Mouse (Mus musculus) embryonic facial prominence, embryonic 12.5 days (tissue): ENCODE measurements around the gene Pde6g. TPM values are rescaled to one million over a fixed set of nuclear protein-coding genes. Genes with fewer than 3 reads are reported as not detected.
"Not testable (repeated sequence)": the region's sequence is repeated elsewhere in the genome, so short reads cannot be mapped to it uniquely, and the experiment has no call there.

Experiments used
- ATAC-seq: fragments of 200-750 bp; cut with Nextera tagmentation; 2 replicates; pipeline ENCODE4 v1.8.0; 2017; ENCODE audit not compliant: insufficient number of reproducible peaks, insufficient read depth, low FRiP score, low TSS enrichment
- H3K27ac ChIP-seq: fragments of 300-500 bp; sonication (generic); 2 replicates; pipeline ENCODE4 v1.5.1; 2016; ENCODE audit warnings: mild to moderate bottlenecking
- H3K27me3 ChIP-seq: fragments of 300-500 bp; sonication (generic); 2 replicates; pipeline ENCODE4 v1.6.1; 2016; ENCODE audit warnings: mild to moderate bottlenecking, moderate library complexity
- H3K36me3 ChIP-seq: fragments of 300-500 bp; sonication (generic); 2 replicates; pipeline ENCODE4 v1.6.1; 2016; ENCODE audit warnings: mild to moderate bottlenecking
- H3K4me1 ChIP-seq: fragments of 300-500 bp; sonication (generic); 2 replicates; pipeline ENCODE4 v1.6.1; 2016
- H3K4me2 ChIP-seq: fragments of 300-500 bp; sonication (generic); replicated peaks from 2 replicates; pipeline ENCODE4 v1.6.1; 2016; ENCODE audit warnings: mild to moderate bottlenecking, moderate library complexity
- H3K4me3 ChIP-seq: fragments of 300-500 bp; sonication (generic); 2 replicates; pipeline ENCODE4 v1.5.1; 2016; ENCODE audit warnings: mild to moderate bottlenecking
- H3K9ac ChIP-seq: fragments of 300-500 bp; sonication (generic); 2 replicates; pipeline ENCODE4 v1.6.1; 2016; ENCODE audit warnings: mild to moderate bottlenecking, moderate library complexity
- H3K9me3 ChIP-seq: fragments of 300-500 bp; sonication (generic); 2 replicates; pipeline ENCODE4 v1.6.1; 2016; ENCODE audit warnings: mild to moderate bottlenecking, moderate library complexity
- WGBS: fragments of 180-500 bp; shearing (Covaris S2); methylation state at CpG from one replicate; pipeline ENCODE4 v1.1.7; 2016; 5-methylcytosine and 5-hydroxymethylcytosine counted together
- polyA plus RNA-seq: library from polyadenylated mRNA; unstranded; fragments of >200 nt; fragmentation: Nextera tagmentation; extraction: Ambion mirVana; gene quantifications from 2 replicates; pipeline ENCODE4 v1.2.1, GENCODE M21; 2016

The Pde6g gene
- polyA plus RNA-seq, 1 experiment from 2014 or later = 0.28 TPM

DNA sequence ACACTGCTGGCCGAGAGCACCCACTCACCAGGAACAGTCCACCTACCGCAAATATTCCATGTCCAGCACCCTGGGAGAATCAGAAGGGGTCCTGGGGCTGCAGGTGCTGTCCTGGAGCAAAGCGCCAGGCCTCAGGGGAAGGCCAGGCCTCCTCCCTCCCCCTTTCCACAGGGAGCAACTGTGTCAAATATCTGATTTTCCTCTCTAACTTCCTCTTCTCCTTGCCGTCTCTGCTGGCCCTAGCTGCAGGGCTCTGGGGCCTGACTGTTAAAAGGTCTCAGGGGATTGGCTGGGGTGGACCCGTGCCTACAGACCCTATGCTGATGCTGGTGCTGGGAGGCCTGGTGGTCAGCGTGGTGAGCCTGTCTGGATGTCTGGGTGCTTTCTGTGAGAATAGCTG lies 9.2 kb downstream of the Pde6g start:
- H3K4me2 ChIP-seq = no peak overlapping the region
- no peaks in the 10 kb centered on the region for H3K27me3 ChIP-seq
- H3K27ac ChIP-seq = no peak overlapping the region
- H3K36me3 ChIP-seq = no peaks in the 10 kb centered on the region
- H3K4me3 ChIP-seq = no peak overlapping the region
- ATAC-seq = no peak
- 64% methylated on average over 6 of the region's 6 CpGs for WGBS
- no peaks in the 10 kb centered on the region for H3K4me1 ChIP-seq
- no peak overlapping the region for H3K9ac ChIP-seq
- no peaks in the 10 kb centered on the region for H3K9me3 ChIP-seq

DNA sequence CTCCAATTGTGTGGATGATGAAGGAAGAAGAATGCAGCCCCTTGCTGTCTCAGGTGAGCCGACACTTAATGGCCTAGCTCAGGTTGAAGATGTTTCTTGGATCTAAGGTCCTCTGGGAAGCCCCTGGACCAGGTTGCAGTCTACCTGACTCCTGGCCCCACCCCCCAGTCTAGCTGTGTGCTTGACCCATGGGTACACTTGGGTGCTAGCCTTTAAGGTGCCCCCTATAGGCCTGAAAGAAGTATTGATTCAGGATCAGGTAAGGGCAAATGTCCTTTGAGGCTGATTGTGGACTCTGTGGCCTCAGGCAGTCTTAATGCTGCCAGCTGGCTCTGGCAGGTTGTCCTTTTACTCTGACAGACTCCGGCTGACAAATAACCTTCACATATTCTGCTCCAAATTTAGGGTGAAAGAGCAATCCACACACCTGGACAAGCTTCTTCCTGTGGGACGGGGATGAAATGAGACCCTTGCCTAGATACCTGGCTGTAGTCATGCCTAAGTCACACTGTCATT lies 10.5 kb downstream of the Pde6g start:
- no peak overlapping the region for H3K27ac ChIP-seq
- H3K4me1 ChIP-seq = no peaks in the 10 kb centered on the region
- H3K36me3 ChIP-seq = no peaks in the 10 kb centered on the region
- no peak overlapping the region for H3K9ac ChIP-seq
- H3K27me3 ChIP-seq = no peaks in the 10 kb centered on the region
- H3K4me3 ChIP-seq = no peak overlapping the region
- no peak for ATAC-seq
- H3K4me2 ChIP-seq = no peak overlapping the region
- 78% methylated on average over 3 of the region's 3 CpGs for WGBS
- no peaks in the 10 kb centered on the region for H3K9me3 ChIP-seq

DNA sequence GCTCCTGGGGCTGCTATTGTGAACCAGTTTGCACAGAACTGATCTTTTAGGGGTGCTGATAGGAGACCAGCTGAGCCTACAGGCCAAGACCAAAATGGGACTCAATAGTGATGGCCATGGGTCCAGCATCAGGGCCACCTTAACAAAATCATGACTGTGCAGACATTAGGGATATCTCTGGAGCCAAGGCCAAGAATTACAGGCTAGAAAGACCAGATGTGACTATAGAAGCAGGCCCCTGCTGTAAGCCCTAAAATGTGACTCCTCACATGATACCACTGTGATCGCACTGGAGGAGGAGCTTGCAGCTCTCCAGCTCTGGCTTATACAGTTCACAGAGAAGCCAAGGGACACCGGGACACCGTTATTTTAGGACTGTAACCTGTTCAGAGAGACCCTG lies 11.0 kb downstream of the Pde6g start, which contains the start of gene Tspan10:
TSS of gene Tspan10 (plus strand) at position 301 of the 400 bp plus-strand sequence.
- no peak within 1 kb of the TSS for H3K9ac ChIP-seq
- no peak within 1 kb of the TSS for H3K27ac ChIP-seq
- H3K36me3 ChIP-seq = no peaks in the 10 kb centered on the region
- H3K4me2 ChIP-seq = no peak within 1 kb of the TSS
- no peak for ATAC-seq
- H3K4me1 ChIP-seq = no peaks in the 10 kb centered on the region
- 90% methylated on average over 3 of the region's 3 CpGs for WGBS
- H3K4me3 ChIP-seq = no peak within 1 kb of the TSS
- H3K9me3 ChIP-seq = no peaks in the 10 kb centered on the region
- H3K27me3 ChIP-seq = no peaks in the 10 kb centered on the region

DNA sequence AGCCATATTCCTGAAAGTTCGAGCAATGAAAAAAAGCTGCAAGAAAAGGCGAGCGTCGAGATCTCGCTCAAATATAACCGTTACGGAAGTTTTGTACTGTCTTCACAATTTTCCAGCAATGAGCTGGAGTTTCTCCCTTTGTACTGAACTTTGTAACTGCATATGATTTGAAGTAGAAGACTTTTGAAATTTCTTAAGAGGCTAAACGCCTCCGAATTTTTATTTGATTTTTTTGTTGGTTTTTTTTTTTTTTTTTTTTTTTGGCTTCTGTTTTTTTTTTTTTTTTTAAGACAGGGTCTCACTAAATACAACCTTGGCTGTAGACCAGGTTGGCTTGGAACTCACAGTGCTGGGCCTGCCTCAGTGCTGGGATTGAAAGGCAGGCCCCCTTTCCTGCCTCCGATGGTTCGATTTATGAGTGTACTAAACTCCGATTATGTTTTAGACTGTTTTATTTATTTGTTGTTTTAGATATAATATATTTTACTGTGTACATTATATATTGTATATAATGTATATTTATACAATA lies 15.4 kb downstream of the Pde6g start:
- peak overlapping the region; percentile 87 for H3K4me3 ChIP-seq
- H3K36me3 ChIP-seq = peaks cover 20% of the 10 kb centered on the region
- H3K27me3 ChIP-seq = no peaks in the 10 kb centered on the region
- 29% methylated on average over 12 of the region's 12 CpGs for WGBS
- H3K4me2 ChIP-seq = peak overlapping the region; percentile 72
- no peak overlapping the region; the same call in 1 of the 2 replicates for H3K27ac ChIP-seq
- H3K9me3 ChIP-seq = no peaks in the 10 kb centered on the region
- H3K9ac ChIP-seq = peak overlapping the region; percentile 85
- H3K4me1 ChIP-seq = peaks cover 11% of the 10 kb centered on the region
- ATAC-seq = no peak

DNA sequence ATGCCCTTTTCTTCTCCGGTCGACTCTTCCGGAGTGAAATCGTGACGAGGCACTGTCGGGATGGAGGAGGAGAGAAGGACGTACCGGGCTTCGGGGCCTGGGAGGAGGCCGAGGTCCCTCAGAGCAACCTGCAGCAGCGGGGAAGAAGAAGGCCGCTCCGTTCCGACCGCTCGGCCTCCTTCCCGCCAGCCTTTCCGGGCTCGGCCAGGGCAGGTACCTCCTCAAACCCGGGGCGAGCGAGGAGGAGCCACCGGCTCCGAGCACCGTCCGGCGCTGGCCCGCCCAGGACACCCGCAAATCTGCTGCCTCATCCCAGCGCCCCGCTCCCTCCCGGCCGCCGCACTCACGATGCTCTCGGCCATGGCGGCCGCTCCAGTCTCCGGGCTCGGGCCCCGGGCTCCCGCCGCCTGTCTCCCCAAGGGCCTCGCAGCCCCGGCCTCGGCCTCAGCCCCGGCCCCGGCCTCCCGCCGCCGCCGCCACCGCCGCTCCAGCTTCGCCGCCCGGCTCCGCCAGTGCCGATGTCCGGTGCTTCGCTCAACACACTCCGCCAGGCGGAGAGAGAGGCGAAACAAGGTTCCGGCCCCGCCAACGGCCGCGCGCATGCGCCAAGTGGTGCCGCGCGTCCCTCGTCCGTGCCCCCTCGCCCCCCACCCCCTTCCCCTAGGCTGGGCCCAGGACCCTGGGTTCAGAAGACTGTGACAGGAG lies 16.0 kb downstream of the Pde6g start, which contains the start of gene Nploc4:
TSS of gene Nploc4 (minus strand) at position 557 of the 705 bp plus-strand sequence.
- Histone ChIP-seq H3K4me1 (peaks cover 11% of the 10 kb centered on the region), H3K4me2 (peak within 1 kb of the TSS; percentile 72), H3K9me3 (no peaks in the 10 kb centered on the region), H3K27me3 (no peaks in the 10 kb centered on the region), H3K9ac (peak within 1 kb of the TSS; percentile 85), H3K36me3 (peaks cover 27% of the 10 kb centered on the region), H3K27ac (peak within 1 kb of the TSS; percentile 67), H3K4me3 (peak within 1 kb of the TSS; percentile 87)
- ATAC-seq = peak; percentile 83
- WGBS = under 1% methylated on average over 68 of the region's 77 CpGs

DNA sequence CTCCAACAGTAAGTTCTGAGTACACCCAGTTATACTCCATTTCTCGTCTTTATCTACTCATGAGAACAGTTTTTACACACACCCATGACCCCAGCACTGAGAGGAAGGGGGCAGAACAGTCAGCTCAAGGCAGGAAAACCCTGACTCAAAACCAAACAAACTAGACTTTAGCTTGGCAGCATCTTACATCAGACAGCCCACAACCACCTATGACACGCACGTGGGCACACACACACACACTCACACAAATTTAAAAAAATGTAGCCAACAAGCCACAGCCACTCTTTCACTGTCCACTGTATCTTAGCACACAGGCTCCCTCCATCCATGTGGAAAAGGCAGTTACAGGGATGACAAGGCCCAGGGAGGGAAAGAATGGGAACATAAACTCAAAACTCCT lies 26.6 kb downstream of the Pde6g start:
- peaks cover 72% of the 10 kb centered on the region for H3K36me3 ChIP-seq
- WGBS = 95% methylated on average over 3 of the region's 3 CpGs
- H3K27ac ChIP-seq = no peak overlapping the region
- H3K4me3 ChIP-seq = no peak overlapping the region
- H3K4me1 ChIP-seq = no peaks in the 10 kb centered on the region
- H3K27me3 ChIP-seq = no peaks in the 10 kb centered on the region
- no peak for ATAC-seq
- no peak overlapping the region for H3K4me2 ChIP-seq
- H3K9me3 ChIP-seq = no peaks in the 10 kb centered on the region
- H3K9ac ChIP-seq = peak overlapping the region; percentile 15; the same call in 1 of the 2 replicates

DNA sequence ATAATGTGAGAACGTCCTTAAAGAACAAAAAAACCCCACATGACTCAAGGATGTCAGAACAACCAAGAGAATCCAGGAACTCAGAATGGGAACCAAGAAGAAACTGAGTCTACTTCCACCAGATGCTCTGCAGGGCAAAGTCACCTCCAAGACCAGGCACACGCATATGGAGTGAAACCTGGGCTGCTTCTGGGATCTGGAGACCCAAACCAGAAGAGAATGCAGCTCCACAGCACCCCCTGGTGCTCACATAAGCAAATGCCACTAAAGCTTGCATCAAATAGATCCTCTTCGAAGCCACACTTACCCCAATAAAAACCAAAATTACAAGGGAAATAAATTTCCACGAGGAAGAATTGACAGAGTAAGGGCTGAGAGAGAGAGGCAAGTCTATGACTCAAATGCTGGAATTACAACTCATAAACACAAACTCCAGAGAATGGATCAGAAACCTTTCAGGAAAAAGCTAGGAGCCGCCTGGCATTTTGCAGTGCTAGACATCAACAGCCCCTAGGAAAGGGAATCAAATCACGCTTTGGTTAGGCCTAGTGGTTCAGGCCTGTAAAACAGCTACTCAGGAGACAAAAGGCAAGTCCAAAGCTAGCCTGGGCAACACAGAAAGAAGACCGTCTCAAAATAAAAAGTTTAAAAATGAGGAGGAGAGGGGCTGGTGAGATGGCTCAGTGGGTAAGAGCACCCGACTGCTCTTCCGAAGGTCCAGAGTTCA lies 29.6 kb downstream of the Pde6g start:
- H3K36me3 ChIP-seq = peaks cover 84% of the 10 kb centered on the region

DNA sequence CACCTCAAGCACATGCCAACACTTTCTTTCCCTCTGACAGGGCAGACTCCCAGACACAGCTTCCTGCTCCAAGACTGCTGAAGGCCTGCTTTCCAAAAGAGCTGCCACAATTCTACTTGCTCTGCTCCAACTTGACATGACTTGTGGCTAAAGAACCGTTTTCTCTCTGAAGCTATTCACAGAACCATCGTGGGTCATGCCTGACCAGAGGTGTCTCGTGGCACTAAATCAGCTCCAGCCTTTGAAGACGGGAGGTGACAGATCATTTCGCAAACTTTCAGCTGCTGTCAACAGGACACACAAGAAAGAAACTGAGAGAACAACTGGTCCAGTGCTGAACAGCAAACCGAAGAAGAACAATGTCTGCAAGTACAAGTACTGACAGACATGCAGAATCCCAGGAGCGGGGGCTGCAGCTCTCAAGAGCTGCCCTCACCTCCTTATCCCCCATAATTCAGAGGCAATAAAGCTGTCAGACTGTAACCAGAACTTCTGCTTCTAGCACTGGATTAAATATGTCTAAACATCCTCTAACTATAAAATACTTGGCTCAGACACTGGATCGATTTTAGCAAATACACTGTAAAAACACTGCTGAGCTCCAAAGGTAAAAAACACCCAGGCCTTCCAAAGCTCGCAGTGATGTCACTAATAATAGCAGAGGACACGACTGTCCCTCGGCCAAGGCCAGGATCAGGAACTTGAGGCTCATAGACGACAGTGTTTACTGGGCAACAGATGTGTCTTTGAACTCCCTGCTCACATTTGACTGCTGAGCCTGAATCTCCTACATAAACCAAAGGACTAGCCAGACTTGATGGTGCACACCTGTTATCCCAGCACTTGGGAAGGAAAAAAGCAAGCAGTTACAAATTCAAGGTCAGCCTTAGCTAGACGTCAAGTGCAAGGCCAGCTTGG lies 30.4 kb downstream of the Pde6g start:
- H3K36me3 ChIP-seq = peaks cover 84% of the 10 kb centered on the region

More for the DNA sequence above, 29.6 kb downstream of the Pde6g start:
- H3K27me3 ChIP-seq = no peaks in the 10 kb centered on the region
- no peaks in the 10 kb centered on the region for H3K9me3 ChIP-seq
- no peak overlapping the region for H3K4me2 ChIP-seq
- no peaks in the 10 kb centered on the region for H3K4me1 ChIP-seq
- H3K4me3 ChIP-seq = no peak overlapping the region
- no peak for ATAC-seq
- WGBS = 68% methylated on average over 9 of the region's 9 CpGs
- no peak overlapping the region for H3K9ac ChIP-seq
- no peak overlapping the region for H3K27ac ChIP-seq

DNA sequence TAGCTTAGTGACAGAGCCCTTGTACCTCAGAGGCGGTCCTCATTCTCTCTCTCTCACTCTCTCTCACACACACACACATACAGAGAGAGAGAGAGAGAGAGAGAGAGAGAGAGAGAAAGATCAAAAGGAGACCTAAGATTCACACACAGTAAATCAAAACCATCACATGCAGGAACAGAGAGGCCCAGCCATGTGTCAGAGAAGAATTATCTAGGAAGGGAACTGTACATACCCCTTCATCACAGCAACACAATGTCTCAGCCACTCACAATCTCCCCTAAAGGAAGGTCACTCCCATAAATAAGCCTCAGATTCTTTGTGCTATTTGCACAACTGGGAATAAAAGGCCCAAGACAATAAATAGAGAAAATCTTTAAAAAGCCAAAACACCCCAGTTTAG lies 34.7 kb downstream of the Pde6g start:
- Histone ChIP-seq H3K36me3 (peaks cover 83% of the 10 kb centered on the region), H3K4me3 (no peak overlapping the region), H3K27ac (no peak overlapping the region), H3K4me2 (no peak overlapping the region), H3K9me3 (no peaks in the 10 kb centered on the region), H3K9ac (no peak overlapping the region), H3K4me1 (no peaks in the 10 kb centered on the region), H3K27me3 (no peaks in the 10 kb centered on the region)
- 95% methylated on average over 1 of the region's 1 CpGs for WGBS
- ATAC-seq = no peak

More for the DNA sequence above, 30.4 kb downstream of the Pde6g start:
- H3K4me1 ChIP-seq = no peaks in the 10 kb centered on the region
- H3K4me2 ChIP-seq = no peak overlapping the region
- no peak overlapping the region for H3K27ac ChIP-seq
- no peaks in the 10 kb centered on the region for H3K27me3 ChIP-seq
- no peak overlapping the region for H3K4me3 ChIP-seq
- H3K9me3 ChIP-seq = no peaks in the 10 kb centered on the region
- WGBS = 85% methylated on average over 13 of the region's 13 CpGs
- no peak for ATAC-seq
- H3K9ac ChIP-seq = no peak overlapping the region

DNA sequence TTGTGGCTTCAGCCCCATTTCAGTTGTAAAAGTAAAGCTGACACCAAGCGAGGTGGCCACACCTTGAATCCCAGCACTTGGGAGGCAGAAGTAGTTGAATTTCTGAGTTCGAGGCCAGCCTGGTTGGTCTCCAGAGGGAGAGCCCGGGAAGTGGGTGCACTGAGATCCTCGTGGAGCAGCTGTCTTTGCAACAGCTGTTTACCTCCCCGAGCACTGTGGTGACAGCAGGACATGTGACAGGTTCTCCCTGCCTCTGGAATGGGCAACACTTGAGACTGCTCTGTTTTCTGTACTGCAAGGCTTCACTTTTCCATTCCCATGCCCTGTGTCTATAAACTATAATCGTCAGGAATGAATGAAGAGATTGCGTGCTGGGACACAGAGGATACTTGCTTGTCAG lies 35.4 kb downstream of the Pde6g start:
- no peaks in the 10 kb centered on the region for H3K9me3 ChIP-seq
- no peaks in the 10 kb centered on the region for H3K27me3 ChIP-seq
- H3K36me3 ChIP-seq = peaks cover 82% of the 10 kb centered on the region
- no peaks in the 10 kb centered on the region for H3K4me1 ChIP-seq
- 89% methylated on average over 7 of the region's 7 CpGs for WGBS
- no peak overlapping the region for H3K27ac ChIP-seq
- no peak overlapping the region for H3K4me3 ChIP-seq
- H3K4me2 ChIP-seq = no peak overlapping the region
- no peak for ATAC-seq
- H3K9ac ChIP-seq = no peak overlapping the region

DNA sequence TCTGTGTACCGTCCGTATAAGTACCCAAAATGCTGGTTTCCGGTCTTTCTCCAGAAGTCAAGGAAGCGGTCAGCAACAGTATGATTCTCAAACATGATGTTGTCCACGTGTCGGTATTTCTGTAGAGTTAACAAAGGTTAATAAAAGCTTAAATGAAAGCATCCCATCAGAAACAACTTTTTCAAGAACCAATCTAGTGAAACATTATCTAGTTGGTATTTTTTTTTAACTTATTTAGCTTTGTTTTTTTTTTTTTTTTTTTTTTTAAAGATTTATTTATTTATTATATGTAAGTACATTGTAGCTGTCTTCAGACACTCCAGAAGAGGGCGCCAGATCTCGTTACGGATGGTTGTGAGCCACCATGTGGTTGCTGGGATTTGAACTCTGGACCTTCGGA lies 39.7 kb downstream of the Pde6g start:
- not testable (repeated sequence) for H3K27me3 ChIP-seq, H3K27ac ChIP-seq, H3K9me3 ChIP-seq, H3K4me3 ChIP-seq, H3K4me2 ChIP-seq, H3K4me1 ChIP-seq, H3K9ac ChIP-seq, ATAC-seq
- 98% methylated on average over 7 of the region's 10 CpGs for WGBS
- peaks cover 84% of the 10 kb centered on the region for H3K36me3 ChIP-seq
